Mouse (Mus musculus): ENCODE measurements around the gene Ctsk.

GRCm38 (mm10) chr3:95524673-95525072, 25.6 kb downstream of the Ctsk start:
- TF ChIP-seq CTCF (IDR thresholded peaks at IDR 0.05; ENCODE audit: control insufficient read depth, insufficient read depth, low read length) (no peak), POLR2A (IDR thresholded peaks at IDR 0.05; ENCODE audit: borderline replicate concordance, control insufficient read depth, low read depth, low read length) (no peak)
